Mouse (Mus musculus): ENCODE measurements around the gene Ripk3. TPM values are rescaled to one million over a fixed set of nuclear protein-coding genes. Genes with fewer than 3 reads are reported as not detected.
"Not testable (repeated sequence)": the region's sequence is repeated elsewhere in the genome, so short reads cannot be mapped to it uniquely, and the experiment has no call there.

The Ripk3 gene
- polyA plus RNA-seq, 1 experiment from 2014 or later, result 2.9 TPM

- DNase-seq (ENCODE audit: low spot score) (no peak), ATAC-seq (ENCODE audit: low FRiP score) (no peak)
- H3K9me3 ChIP-seq (ENCODE audit: control insufficient read depth, low read length), result no peaks in the 10 kb centered on the region
- no peak overlapping the region for H3K27ac ChIP-seq
- peaks cover 55% of the 10 kb centered on the region for H3K27me3 ChIP-seq (ENCODE audit: control insufficient read depth, insufficient read depth, low read length)
- no peak overlapping the region for H3K4me2 ChIP-seq (replicated peaks)
- no peaks in the 10 kb centered on the region for H3K36me3 ChIP-seq (replicated peaks; ENCODE audit: control insufficient read depth, insufficient read depth)
- no peak overlapping the region for H3K4me3 ChIP-seq (replicated peaks; ENCODE audit: low read length)
- 93% methylated on average over 6 of the region's 6 CpGs for WGBS
- H3K4me1 ChIP-seq (replicated peaks; ENCODE audit: control insufficient read depth, insufficient read depth, low read length), result 0 out of 2 replicates have a peak, but pooled peaks cover 5% of the 10 kb centered on the region
- no peak overlapping the region for H3K9ac ChIP-seq
Observed at GRCm38 (mm10) chr14:55768555-55768954, 20.1 kb downstream of the Ripk3 start.

GRCm38 (mm10) chr14:55767519-55768414 lies 20.9 kb downstream of the Ripk3 start:
- no peaks in the 10 kb centered on the region for H3K36me3 ChIP-seq (replicated peaks; ENCODE audit: control insufficient read depth, insufficient read depth)
- peaks cover 60% of the 10 kb centered on the region for H3K27me3 ChIP-seq (ENCODE audit: control insufficient read depth, insufficient read depth, low read length)
- H3K27ac ChIP-seq, result no peak overlapping the region
- peaks cover 8% of the 10 kb centered on the region; the same call in 1 of the 2 replicates for H3K4me1 ChIP-seq (replicated peaks; ENCODE audit: control insufficient read depth, insufficient read depth, low read length)
- peak; percentile 62 for DNase-seq (ENCODE audit: low spot score)
- H3K9ac ChIP-seq, result peak overlapping the region; percentile 46
- H3K4me2 ChIP-seq (replicated peaks), result peak overlapping the region; percentile 55
- 15% methylated on average over 52 of the region's 52 CpGs for WGBS
- H3K4me3 ChIP-seq (replicated peaks; ENCODE audit: low read length), result peak overlapping the region; percentile 25
- peak; percentile 79 for ATAC-seq (ENCODE audit: low FRiP score)
- no peaks in the 10 kb centered on the region for H3K9me3 ChIP-seq (ENCODE audit: control insufficient read depth, low read length)

GRCm38 (mm10) chr14:55765696-55766095 lies 23.0 kb downstream of the Ripk3 start, which contains the start of gene Ltb4r1:
TSS of gene Ltb4r1 (plus strand) at chr14:55765962.
- 87% methylated on average over 4 of the region's 4 CpGs for WGBS

GRCm38 (mm10) chr14:55763166-55763565 lies 25.5 kb downstream of the Ripk3 start:
- Histone ChIP-seq H3K9me3 (ENCODE audit: control insufficient read depth, low read length) (no peaks in the 10 kb centered on the region), H3K4me3 (replicated peaks; ENCODE audit: low read length) (no peak overlapping the region), H3K36me3 (replicated peaks; ENCODE audit: control insufficient read depth, insufficient read depth) (no peaks in the 10 kb centered on the region), H3K27ac (no peak overlapping the region), H3K9ac (peak overlapping the region; percentile 83; the same call in 1 of the 2 replicates), H3K4me1 (replicated peaks; ENCODE audit: control insufficient read depth, insufficient read depth, low read length) (peaks cover 19% of the 10 kb centered on the region), H3K4me2 (replicated peaks) (no peak overlapping the region), H3K27me3 (ENCODE audit: control insufficient read depth, insufficient read depth, low read length) (peaks cover 57% of the 10 kb centered on the region)
- WGBS, result 62% methylated on average over 7 of the region's 7 CpGs
- no peak for DNase-seq (ENCODE audit: low spot score)
- no peak for ATAC-seq (ENCODE audit: low FRiP score)

More at GRCm38 (mm10) chr14:55765696-55766095, 23.0 kb downstream of the Ripk3 start, which contains the start of gene Ltb4r1:
- Histone ChIP-seq H3K4me3 (replicated peaks; ENCODE audit: low read length) (no peak within 1 kb of the TSS), H3K4me1 (replicated peaks; ENCODE audit: control insufficient read depth, insufficient read depth, low read length) (peaks cover 19% of the 10 kb centered on the region), H3K36me3 (replicated peaks; ENCODE audit: control insufficient read depth, insufficient read depth) (no peaks in the 10 kb centered on the region), H3K27me3 (ENCODE audit: control insufficient read depth, insufficient read depth, low read length) (peaks cover 71% of the 10 kb centered on the region), H3K9me3 (ENCODE audit: control insufficient read depth, low read length) (no peaks in the 10 kb centered on the region), H3K4me2 (replicated peaks) (no peak within 1 kb of the TSS), H3K9ac (no peak within 1 kb of the TSS), H3K27ac (no peak within 1 kb of the TSS)
- no peak for DNase-seq (ENCODE audit: low spot score)
- ATAC-seq (ENCODE audit: low FRiP score), result no peak

GRCm38 (mm10) chr14:55762001-55762821 lies 26.5 kb downstream of the Ripk3 start:
- peak overlapping the region; percentile 67 for H3K27ac ChIP-seq
- WGBS, result under 1% methylated on average over 77 of the region's 77 CpGs
- H3K4me1 ChIP-seq (replicated peaks; ENCODE audit: control insufficient read depth, insufficient read depth, low read length), result peaks cover 15% of the 10 kb centered on the region
- H3K36me3 ChIP-seq (replicated peaks; ENCODE audit: control insufficient read depth, insufficient read depth), result no peaks in the 10 kb centered on the region
- H3K4me2 ChIP-seq (replicated peaks), result peak overlapping the region; percentile 90
- H3K9ac ChIP-seq, result peak overlapping the region; percentile 83
- H3K9me3 ChIP-seq (ENCODE audit: control insufficient read depth, low read length), result no peaks in the 10 kb centered on the region
- ATAC-seq (ENCODE audit: low FRiP score) (peak; percentile 69), DNase-seq (ENCODE audit: low spot score) (peak; percentile 55)
- H3K27me3 ChIP-seq (ENCODE audit: control insufficient read depth, insufficient read depth, low read length), result peaks cover 50% of the 10 kb centered on the region
- peak overlapping the region; percentile 53 for H3K4me3 ChIP-seq (replicated peaks; ENCODE audit: low read length)

- Histone ChIP-seq H3K4me1 (replicated peaks; ENCODE audit: control insufficient read depth, insufficient read depth, low read length) (peaks cover 15% of the 10 kb centered on the region), H3K9ac (peak within 1 kb of the TSS; percentile 83), H3K4me3 (replicated peaks; ENCODE audit: low read length) (peak within 1 kb of the TSS; percentile 53), H3K27me3 (ENCODE audit: control insufficient read depth, insufficient read depth, low read length) (peaks cover 42% of the 10 kb centered on the region), H3K4me2 (replicated peaks) (peak within 1 kb of the TSS; percentile 90), H3K9me3 (ENCODE audit: control insufficient read depth, low read length) (no peaks in the 10 kb centered on the region), H3K27ac (peak within 1 kb of the TSS; percentile 67), H3K36me3 (replicated peaks; ENCODE audit: control insufficient read depth, insufficient read depth) (peaks cover 9% of the 10 kb centered on the region)
- DNase-seq (ENCODE audit: low spot score) (no peak), ATAC-seq (ENCODE audit: low FRiP score) (no peak)
- WGBS, result 71% methylated on average over 6 of the region's 6 CpGs
Observed at GRCm38 (mm10) chr14:55761163-55761562, 27.5 kb downstream of the Ripk3 start, which contains the start of gene Ltb4r2. TSS of gene Ltb4r2 (plus strand) at chr14:55761428.

- H3K9me3 ChIP-seq (ENCODE audit: control insufficient read depth, low read length); H3K27ac ChIP-seq; ATAC-seq (ENCODE audit: low FRiP score); H3K4me3 ChIP-seq (replicated peaks; ENCODE audit: low read length); H3K9ac ChIP-seq: not testable (repeated sequence)
- peak; percentile 83 for DNase-seq (ENCODE audit: low spot score)
- peaks cover 15% of the 10 kb centered on the region for H3K4me1 ChIP-seq (replicated peaks; ENCODE audit: control insufficient read depth, insufficient read depth, low read length)
- peaks cover 19% of the 10 kb centered on the region for H3K36me3 ChIP-seq (replicated peaks; ENCODE audit: control insufficient read depth, insufficient read depth)
- 3% methylated on average over 5 of the region's 6 CpGs for WGBS
- H3K27me3 ChIP-seq (ENCODE audit: control insufficient read depth, insufficient read depth, low read length), result peaks cover 32% of the 10 kb centered on the region
- H3K4me2 ChIP-seq (replicated peaks), result peak overlapping the region; percentile 32
Observed at GRCm38 (mm10) chr14:55760156-55760555, 28.5 kb downstream of the Ripk3 start.

GRCm38 (mm10) chr14:55758363-55758784 lies 30.3 kb downstream of the Ripk3 start, which contains the start of gene Cideb:
TSS of gene Cideb (minus strand) at chr14:55758458.
- H3K4me2 ChIP-seq (replicated peaks), result 0 out of 2 replicates have a peak within 1 kb of the TSS, but pooled peaks have one; percentile 2
- WGBS, result 24% methylated on average over 8 of the region's 8 CpGs
- no peak within 1 kb of the TSS for H3K27ac ChIP-seq

More at GRCm38 (mm10) chr14:55758363-55758784, 30.3 kb downstream of the Ripk3 start, which contains the start of gene Cideb:
- H3K9me3 ChIP-seq (ENCODE audit: control insufficient read depth, low read length), result no peaks in the 10 kb centered on the region
- peaks cover 37% of the 10 kb centered on the region for H3K36me3 ChIP-seq (replicated peaks; ENCODE audit: control insufficient read depth, insufficient read depth)
- H3K9ac ChIP-seq, result no peak within 1 kb of the TSS
- peak; percentile 78 for DNase-seq (ENCODE audit: low spot score)
- no peak for ATAC-seq (ENCODE audit: low FRiP score)
- peaks cover 15% of the 10 kb centered on the region for H3K27me3 ChIP-seq (ENCODE audit: control insufficient read depth, insufficient read depth, low read length)
- no peak within 1 kb of the TSS for H3K4me3 ChIP-seq (replicated peaks; ENCODE audit: low read length)
- H3K4me1 ChIP-seq (replicated peaks; ENCODE audit: control insufficient read depth, insufficient read depth, low read length), result peaks cover 15% of the 10 kb centered on the region

Data from hindbrain, embryonic 14.5 days (tissue).